In genomic region chr6:136852762-136853161, GRCm38 (mm10) we compare ENCODE assay signal across 9 mouse cellular contexts. TPM values are rescaled to one million over a fixed set of nuclear protein-coding genes. Genes with fewer than 3 reads are reported as not detected.
DNase-seq lines count a peak whose midpoint lies in the region; ATAC-seq and TF ChIP-seq lines count a peak whose summit lies in the region.
"Had no signal": no experiment of that assay in that cellular context is flagged by ENCODE, and none has a peak within 500 bp of the region (broad histone marks: within the 10 kb centered on the region; RNA-seq: fewer than 3 reads in every experiment).

No protein-coding gene starts in this region.

- no peaks in the 10 kb centered on the region for H3K9me3 ChIP-seq in lung, embryonic 16.5 days (ENCODE audit: control insufficient read depth, low read length)
- no peaks in the 10 kb centered on the region for H3K9me3 ChIP-seq in embryonic facial prominence, embryonic 14.5 days (ENCODE audit: control insufficient read depth, low read length)
- no peaks in the 10 kb centered on the region for H3K9me3 ChIP-seq in limb, embryonic 12.5 days

- no peaks in the 10 kb centered on the region for H3K27me3 ChIP-seq in lung, embryonic 16.5 days (ENCODE audit: control insufficient read depth, insufficient read depth, low read depth, low read length)
- H3K27me3 ChIP-seq in embryonic facial prominence, embryonic 14.5 days (replicated peaks; ENCODE audit: control insufficient read depth, insufficient read depth, low read length), result no peaks in the 10 kb centered on the region
- H3K27me3 ChIP-seq in limb, embryonic 12.5 days, result no peaks in the 10 kb centered on the region

- peak overlapping the region; percentile 28; the same call in 1 of the 2 replicates for H3K27ac ChIP-seq in lung, embryonic 16.5 days (ENCODE audit: low read length)
- H3K27ac ChIP-seq in embryonic facial prominence, embryonic 14.5 days (replicated peaks; ENCODE audit: low read depth, low read length), result peak overlapping the region; percentile 30; the same call in 1 of the 2 replicates
- peak overlapping the region; percentile 80 for H3K27ac ChIP-seq in limb, embryonic 12.5 days
- no peak overlapping the region for H3K27ac ChIP-seq in layer of hippocampus, adult 2 months

- H3K9ac ChIP-seq in lung, embryonic 16.5 days (ENCODE audit: low read length), result no peak overlapping the region
- no peak overlapping the region for H3K9ac ChIP-seq in embryonic facial prominence, embryonic 14.5 days (ENCODE audit: low read depth, low read length)
- H3K9ac ChIP-seq in limb, embryonic 12.5 days (replicated peaks), result no peak overlapping the region

- no peak for ATAC-seq in lung, embryonic 16.5 days (ENCODE audit: low read depth)
- 0 out of 2 replicates have a peak, but pooled peaks have one; percentile 13 for ATAC-seq in embryonic facial prominence, embryonic 14.5 days (ENCODE audit: low read depth)
- ATAC-seq in limb, embryonic 12.5 days (ENCODE audit: insufficient number of reproducible peaks, insufficient read depth, low FRiP score, low TSS enrichment, low read depth), result no peak
- no peak for ATAC-seq in megakaryocyte progenitor cell, adult 5-6 weeks (replicated peaks; ENCODE audit: poor library complexity)

- no peak for DNase-seq in lung, adult 18-20 months
- peak; percentile 68 for DNase-seq in embryonic facial prominence, embryonic 14.5 days (ENCODE audit: low spot score)
- peak; percentile 33 for DNase-seq in thymus, postnatal 0 days (ENCODE audit: low spot score)
- no peak for DNase-seq in spleen, postnatal 14 days (ENCODE audit: low spot score in 2 of 2)
- DNase-seq in layer of hippocampus, adult 2 months (ENCODE audit: low spot score in 2 of 2), result no peak
- DNase-seq: right cerebral cortex, adult 18-20 months had no signal

- H3K4me1 ChIP-seq in lung, embryonic 16.5 days (replicated peaks; ENCODE audit: control insufficient read depth, insufficient read depth, low read length), result peaks cover 25% of the 10 kb centered on the region
- peaks cover 11% of the 10 kb centered on the region for H3K4me1 ChIP-seq in embryonic facial prominence, embryonic 14.5 days (ENCODE audit: control insufficient read depth, insufficient read depth, low read length)
- H3K4me1 ChIP-seq in limb, embryonic 12.5 days (replicated peaks), result peaks cover 27% of the 10 kb centered on the region

- no peak overlapping the region for H3K4me3 ChIP-seq in lung, embryonic 16.5 days (ENCODE audit: low read length)
- no peak overlapping the region for H3K4me3 ChIP-seq in embryonic facial prominence, embryonic 14.5 days (ENCODE audit: low read depth, low read length)
- no peak overlapping the region for H3K4me3 ChIP-seq in limb, embryonic 12.5 days (replicated peaks)
- H3K4me3 ChIP-seq in layer of hippocampus, adult 2 months, result no peak overlapping the region

- H3K36me3 ChIP-seq in lung, embryonic 16.5 days (ENCODE audit: control insufficient read depth, insufficient read depth, low read length), result no peaks in the 10 kb centered on the region
- H3K36me3 ChIP-seq in embryonic facial prominence, embryonic 14.5 days (ENCODE audit: control insufficient read depth, insufficient read depth, low read length), result no peaks in the 10 kb centered on the region
- no peaks in the 10 kb centered on the region for H3K36me3 ChIP-seq in limb, embryonic 12.5 days

- no peak overlapping the region for H3K4me2 ChIP-seq in lung, embryonic 16.5 days (ENCODE audit: low read depth, low read length)
- no peak overlapping the region for H3K4me2 ChIP-seq in embryonic facial prominence, embryonic 14.5 days (ENCODE audit: low read depth, low read length)
- no peak overlapping the region; the same call in 1 of the 2 replicates for H3K4me2 ChIP-seq in limb, embryonic 12.5 days

- TF ChIP-seq CTCF in layer of hippocampus, adult 2 months (conservative IDR thresholded peaks at IDR 0.05), result no peak

- 35% methylated on average over 3 of the region's 3 CpGs for WGBS in lung, embryonic 16.5 days
- WGBS in embryonic facial prominence, embryonic 14.5 days, result 22% methylated on average over 3 of the region's 3 CpGs
- 39% methylated on average over 3 of the region's 3 CpGs for WGBS in limb, embryonic 12.5 days

RNA-seq across cellular contexts. Expression of gene Art4, which starts 4.8 kb away (rescaled TPM):
- polyA plus RNA-seq in lung, embryonic 16.5 days (2015; fragmentation: Nextera tagmentation; extraction: Ambion mirVana), result 7.1 and 7.8 TPM in 2 replicates
- 1.9 and 2.7 TPM in 2 replicates for polyA plus RNA-seq in embryonic facial prominence, embryonic 14.5 days (2014; fragmentation: Nextera tagmentation; extraction: Ambion mirVana)
- polyA plus RNA-seq in limb, embryonic 12.5 days (2016; fragmentation: Nextera tagmentation; extraction: Ambion mirVana), result 1.8 and 2.5 TPM in 2 replicates
- polyA plus RNA-seq in thymus, postnatal 0 days (2015; fragmentation: Nextera tagmentation; extraction: Ambion mirVana), result 15.4 and 19.2 TPM in 2 replicates
- 1.8 and 2.4 TPM in 2 replicates for total RNA-seq in megakaryocyte progenitor cell, adult 5-6 weeks (2015)
- 1.8 and 6.0 TPM in 2 replicates for total RNA-seq in megakaryocyte progenitor cell, adult 5-6 weeks (2017)
- total RNA-seq in layer of hippocampus, adult 2 months (2021), result not detected

RNA-seq across cellular contexts. Expression of gene Smco3, which starts 17.5 kb away (rescaled TPM):
- polyA plus RNA-seq in lung, embryonic 16.5 days (2015; fragmentation: Nextera tagmentation; extraction: Ambion mirVana), result 3.3 and 3.5 TPM in 2 replicates
- polyA plus RNA-seq in embryonic facial prominence, embryonic 14.5 days (2014; fragmentation: Nextera tagmentation; extraction: Ambion mirVana), result 2.5 and 2.8 TPM in 2 replicates
- polyA plus RNA-seq in limb, embryonic 12.5 days (2016; fragmentation: Nextera tagmentation; extraction: Ambion mirVana), result not detected in 2 replicates
- 0.16 TPM in 1 of 2 replicates, not detected in the other for polyA plus RNA-seq in thymus, postnatal 0 days (2015; fragmentation: Nextera tagmentation; extraction: Ambion mirVana)
- total RNA-seq in megakaryocyte progenitor cell, adult 5-6 weeks (2015), result 0.07 TPM in 1 of 2 replicates, not detected in the other
- total RNA-seq in megakaryocyte progenitor cell, adult 5-6 weeks (2017), result 0.33 and 1.2 TPM in 2 replicates
- total RNA-seq in layer of hippocampus, adult 2 months (2021), result 1 to 10 TPM; 5.8 to 7.9 TPM

RNA-seq across cellular contexts. Expression of gene Mgp, which starts 22.9 kb away (rescaled TPM):
- 1,118 and 1,160 TPM in 2 replicates for polyA plus RNA-seq in lung, embryonic 16.5 days (2015; fragmentation: Nextera tagmentation; extraction: Ambion mirVana)
- 321 and 362 TPM in 2 replicates for polyA plus RNA-seq in embryonic facial prominence, embryonic 14.5 days (2014; fragmentation: Nextera tagmentation; extraction: Ambion mirVana)
- 28.7 and 40.3 TPM in 2 replicates for polyA plus RNA-seq in limb, embryonic 12.5 days (2016; fragmentation: Nextera tagmentation; extraction: Ambion mirVana)
- polyA plus RNA-seq in thymus, postnatal 0 days (2015; fragmentation: Nextera tagmentation; extraction: Ambion mirVana), result 53.9 and 64.3 TPM in 2 replicates
- not detected in 2 replicates for total RNA-seq in megakaryocyte progenitor cell, adult 5-6 weeks (2015)
- total RNA-seq in megakaryocyte progenitor cell, adult 5-6 weeks (2017), result not detected in 2 replicates
- 10 to 100 TPM; 23.1 to 29.1 TPM for total RNA-seq in layer of hippocampus, adult 2 months (2021)

RNA-seq across cellular contexts. Expression of gene Wbp11, which starts 24.7 kb away (rescaled TPM):
- polyA plus RNA-seq in lung, embryonic 16.5 days (2015; fragmentation: Nextera tagmentation; extraction: Ambion mirVana), result 91.1 and 107 TPM in 2 replicates
- polyA plus RNA-seq in embryonic facial prominence, embryonic 14.5 days (2014; fragmentation: Nextera tagmentation; extraction: Ambion mirVana), result 94.3 and 94.7 TPM in 2 replicates
- polyA plus RNA-seq in limb, embryonic 12.5 days (2016; fragmentation: Nextera tagmentation; extraction: Ambion mirVana), result 133 and 139 TPM in 2 replicates
- 88.9 and 90.5 TPM in 2 replicates for polyA plus RNA-seq in thymus, postnatal 0 days (2015; fragmentation: Nextera tagmentation; extraction: Ambion mirVana)
- 112 and 118 TPM in 2 replicates for total RNA-seq in megakaryocyte progenitor cell, adult 5-6 weeks (2015)
- total RNA-seq in megakaryocyte progenitor cell, adult 5-6 weeks (2017), result 40.9 and 47.7 TPM in 2 replicates
- total RNA-seq in layer of hippocampus, adult 2 months (2021), result 100 to 1,000 TPM; 134 to 138 TPM

RNA-seq across cellular contexts. Expression of gene BC049715, which starts 25.3 kb away (rescaled TPM):
- 0.87 and 1.7 TPM in 2 replicates for polyA plus RNA-seq in lung, embryonic 16.5 days (2015; fragmentation: Nextera tagmentation; extraction: Ambion mirVana)
- polyA plus RNA-seq in embryonic facial prominence, embryonic 14.5 days (2014; fragmentation: Nextera tagmentation; extraction: Ambion mirVana), result 1.1 and 1.7 TPM in 2 replicates
- 3.6 and 4.0 TPM in 2 replicates for polyA plus RNA-seq in limb, embryonic 12.5 days (2016; fragmentation: Nextera tagmentation; extraction: Ambion mirVana)
- polyA plus RNA-seq in thymus, postnatal 0 days (2015; fragmentation: Nextera tagmentation; extraction: Ambion mirVana), result 2.1 and 3.0 TPM in 2 replicates
- total RNA-seq in megakaryocyte progenitor cell, adult 5-6 weeks (2015), result 1.2 and 2.2 TPM in 2 replicates
- total RNA-seq in megakaryocyte progenitor cell, adult 5-6 weeks (2017), result 3.5 and 8.7 TPM in 2 replicates
- 1 to 10 TPM; 3.8 to 5.4 TPM for total RNA-seq in layer of hippocampus, adult 2 months (2021)

Comparison
In these comparisons a context has a peak if more than half of its experiments do, and no peak if none do; other contexts are left out.
1. DNase-seq: peak in embryonic facial prominence, embryonic 14.5 days (single experiment) and thymus, postnatal 0 days (single experiment); none in lung, adult 18-20 months (0 of 2), spleen, postnatal 14 days (0 of 2) and layer of hippocampus, adult 2 months (0 of 2).